Mouse (Mus musculus) embryonic facial prominence, embryonic 10.5 days (tissue): ENCODE data around the gene Bmp6. TPM values are rescaled to one million over a fixed set of nuclear protein-coding genes. Genes with fewer than 3 reads are reported as not detected.

Experiments
- DNase-seq: peaks from one replicate; pipeline ENCODE4 v3.0.0-alpha.2; 2017; ENCODE audit warnings: low spot score
- H3K27ac ChIP-seq: fragments of 300-500 bp; sonication (generic); replicated peaks from 2 replicates; pipeline ENCODE4 v1.5.1; 2016; ENCODE audit warnings: mild to moderate bottlenecking
- H3K27me3 ChIP-seq: fragments of 300-500 bp; sonication (generic); replicated peaks from 2 replicates; pipeline ENCODE4 v1.6.1; 2016; ENCODE audit warnings: low read depth, mild to moderate bottlenecking; ENCODE audit not compliant: poor library complexity, severe bottlenecking
- H3K36me3 ChIP-seq: fragments of 300-500 bp; sonication (generic); replicated peaks from 2 replicates; pipeline ENCODE4 v1.6.1; 2016; ENCODE audit warnings: mild to moderate bottlenecking, moderate library complexity
- H3K4me1 ChIP-seq: fragments of 300-500 bp; sonication (generic); 2 replicates; pipeline ENCODE4 v1.6.1; 2016
- H3K4me3 ChIP-seq: fragments of 300-500 bp; sonication (generic); 2 replicates; pipeline ENCODE4 v1.5.1; 2016; ENCODE audit warnings: mild to moderate bottlenecking, moderate library complexity
- H3K9me3 ChIP-seq: fragments of 300-500 bp; sonication (generic); 2 replicates; pipeline ENCODE4 v1.6.1; 2016; ENCODE audit warnings: mild to moderate bottlenecking
- WGBS: fragments of 180-500 bp; shearing (Covaris S2); methylation state at CpG from one replicate; pipeline ENCODE4 v1.1.7; 2016; 5-methylcytosine and 5-hydroxymethylcytosine counted together
- polyA plus RNA-seq: library from polyadenylated mRNA; unstranded; fragments of >200 nt; fragmentation: Nextera tagmentation; extraction: Ambion mirVana; gene quantifications from 2 replicates; pipeline ENCODE4 v1.2.1, GENCODE M21; 2016

Gene Bmp6
- polyA plus RNA-seq, 1 experiment from 2014 or later: 0.75 TPM

- no peak overlapping the region for H3K27ac ChIP-seq
- no peaks in the 10 kb centered on the region for H3K36me3 ChIP-seq
- H3K4me3 ChIP-seq: no peak overlapping the region
- H3K4me1 ChIP-seq: no peaks in the 10 kb centered on the region
- no peak for DNase-seq
- WGBS: 85% methylated on average over 8 of the region's 8 CpGs
- H3K9me3 ChIP-seq: no peaks in the 10 kb centered on the region
- H3K27me3 ChIP-seq: no peaks in the 10 kb centered on the region
Measured at GRCm38 (mm10) chr13:38544769-38545445, 200.0 kb downstream of the Bmp6 start.

DNA sequence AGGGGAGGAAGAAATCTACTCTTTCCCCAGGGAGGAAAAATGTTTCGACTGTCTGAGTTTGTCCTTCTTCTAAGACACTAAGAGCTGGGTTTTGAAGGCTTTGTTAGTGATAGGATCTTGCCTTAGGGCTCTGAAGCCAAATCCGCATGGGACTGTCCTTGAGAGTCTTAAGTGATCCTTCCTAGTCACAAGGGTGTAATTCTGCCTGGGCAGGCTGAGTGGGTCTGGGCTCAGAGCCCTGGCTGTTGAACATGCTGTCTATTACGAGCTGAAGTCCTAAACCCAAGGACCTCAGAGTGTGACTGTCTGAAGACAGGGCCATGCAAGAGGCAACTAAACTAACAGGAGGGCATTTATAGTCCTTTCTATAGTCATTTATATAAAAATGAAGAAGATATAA is 200.6 kb downstream of the Bmp6 start:
- Histone ChIP-seq H3K36me3 (no peaks in the 10 kb centered on the region), H3K4me3 (no peak overlapping the region)
- WGBS: 60% methylated on average over 3 of the region's 3 CpGs

GRCm38 (mm10) chr13:38546754-38547153 is 201.8 kb downstream of the Bmp6 start:
- no peak overlapping the region for H3K4me3 ChIP-seq
- H3K9me3 ChIP-seq: no peaks in the 10 kb centered on the region
- no peaks in the 10 kb centered on the region for H3K27me3 ChIP-seq
- no peaks in the 10 kb centered on the region for H3K4me1 ChIP-seq
- no peak for DNase-seq
- H3K36me3 ChIP-seq: no peaks in the 10 kb centered on the region
- 86% methylated on average over 4 of the region's 4 CpGs for WGBS
- H3K27ac ChIP-seq: no peak overlapping the region

More for the DNA sequence above, 200.6 kb downstream of the Bmp6 start:
- H3K9me3 ChIP-seq: no peaks in the 10 kb centered on the region
- no peak for DNase-seq
- H3K27ac ChIP-seq: no peak overlapping the region
- H3K27me3 ChIP-seq: no peaks in the 10 kb centered on the region
- H3K4me1 ChIP-seq: no peaks in the 10 kb centered on the region

- H3K9me3 ChIP-seq: no peaks in the 10 kb centered on the region
- WGBS: 90% methylated on average over 5 of the region's 5 CpGs
- H3K4me1 ChIP-seq: no peaks in the 10 kb centered on the region
- no peak overlapping the region for H3K27ac ChIP-seq
- H3K4me3 ChIP-seq: no peak overlapping the region
- no peak for DNase-seq
- H3K27me3 ChIP-seq: no peaks in the 10 kb centered on the region
- H3K36me3 ChIP-seq: no peaks in the 10 kb centered on the region
Measured at GRCm38 (mm10) chr13:38547717-38548116, 202.8 kb downstream of the Bmp6 start.

DNA sequence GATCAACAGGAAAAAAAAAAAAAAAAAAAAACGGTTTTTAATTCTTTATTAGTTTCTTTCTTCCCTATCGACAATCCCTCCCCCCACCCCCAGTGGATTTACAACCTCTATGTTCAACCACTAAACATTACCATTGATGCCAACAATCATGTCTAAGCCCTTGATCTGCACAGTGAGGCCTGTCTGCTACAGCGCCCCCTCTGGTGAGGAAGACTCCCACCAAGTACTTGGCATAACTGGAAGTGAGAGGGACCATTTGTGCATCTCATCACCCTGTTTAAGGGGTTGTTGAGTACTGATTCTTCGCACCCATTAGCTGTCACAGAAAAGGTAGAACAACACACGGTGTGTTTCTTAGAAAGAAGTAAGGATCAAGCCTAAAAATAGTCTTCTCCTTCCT is 203.8 kb downstream of the Bmp6 start:
- Histone ChIP-seq H3K9me3 (no peaks in the 10 kb centered on the region), H3K4me1 (no peaks in the 10 kb centered on the region), H3K27me3 (no peaks in the 10 kb centered on the region), H3K4me3 (no peak overlapping the region), H3K36me3 (no peaks in the 10 kb centered on the region), H3K27ac (no peak overlapping the region)
- WGBS: 85% methylated on average over 5 of the region's 5 CpGs
- no peak for DNase-seq

Other genes starting within 250 kb of the Bmp6 start
- gene Dsp, start 193.8 kb upstream of the Bmp6 start, polyA plus RNA-seq: 3.6 and 3.8 TPM in 2 replicates
- gene Snrnp48, start 140.2 kb upstream of the Bmp6 start, polyA plus RNA-seq: 35.2 and 36.2 TPM in 2 replicates
- gene Txndc5, start 183.7 kb downstream of the Bmp6 start, polyA plus RNA-seq: 154 and 168 TPM in 2 replicates